Mouse (Mus musculus): ENCODE measurements around the gene Snrpa.

DNA sequence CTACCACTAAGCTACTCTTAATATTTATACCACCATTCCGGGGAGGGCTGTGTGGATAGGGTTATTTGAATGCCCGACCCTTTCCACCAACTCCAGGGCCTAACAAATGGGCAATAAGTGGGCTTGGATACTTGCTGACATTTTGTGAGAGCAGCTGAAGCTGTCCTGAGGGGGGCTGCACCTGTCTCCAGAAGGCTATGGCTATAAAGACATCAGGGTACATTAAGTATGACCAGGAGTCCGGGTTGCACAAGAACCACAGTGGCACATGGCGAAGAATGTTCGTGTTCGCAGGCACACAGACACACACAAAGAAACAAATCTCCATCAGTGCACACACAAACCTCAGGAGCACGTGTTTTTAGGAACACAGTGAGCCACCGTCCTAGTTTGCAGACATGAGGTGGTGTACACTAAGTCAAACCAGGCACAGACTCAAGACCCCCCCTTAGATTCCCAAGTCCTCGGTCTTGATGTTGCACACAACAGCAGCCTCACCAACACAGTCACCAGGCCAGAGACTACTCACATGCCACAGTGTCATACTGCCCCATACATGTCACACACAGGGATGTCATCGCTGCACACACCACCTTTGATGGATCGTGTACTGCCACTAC lies 28.5 kb downstream of the Snrpa start:
- TF ChIP-seq GATA1 (IDR thresholded peaks at IDR 0.05; ENCODE audit: borderline replicate concordance, low read length) (no peak), FLI1 (IDR thresholded peaks at IDR 0.05; ENCODE audit: low read length) (no peak)
